Mouse (Mus musculus): ENCODE data around the gene Stub1. TPM values are rescaled to one million over a fixed set of nuclear protein-coding genes. Genes with fewer than 3 reads are reported as not detected.

Gene Stub1
- 301 and 335 TPM in 2 replicates for polyA plus RNA-seq (2015; fragmentation: Nextera tagmentation; extraction: Ambion mirVana)

DNA sequence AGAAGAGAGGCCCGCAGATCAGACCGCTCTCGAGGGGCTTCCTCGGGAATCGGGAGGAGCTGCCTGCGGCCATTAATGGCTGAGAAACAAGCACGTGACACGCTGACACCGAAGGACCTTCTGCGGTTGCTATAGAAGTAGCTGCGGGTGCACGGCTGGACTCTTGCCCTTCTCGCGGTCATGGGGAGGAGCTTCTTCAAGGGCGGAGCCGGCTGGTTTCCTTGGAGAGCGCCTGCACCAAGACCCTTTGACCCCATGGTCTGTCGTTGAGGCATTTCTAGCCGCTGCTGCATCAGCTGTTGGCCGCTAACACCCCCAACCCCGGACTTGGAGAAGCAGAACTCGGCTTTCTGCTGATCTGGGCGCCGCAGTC lies at the start of gene Stub1:
Stub1 (minus strand) TSS at position 114 of the 373 bp plus-strand sequence.
- Histone ChIP-seq H3K36me3 (ENCODE audit: control insufficient read depth, insufficient read depth) (peaks cover 14% of the 10 kb centered on the region), H3K27me3 (replicated peaks; ENCODE audit: control insufficient read depth, insufficient read depth, low read length) (no peaks in the 10 kb centered on the region), H3K4me3 (replicated peaks; ENCODE audit: low read length) (peak within 1 kb of the TSS; percentile 94), H3K4me2 (ENCODE audit: low read length) (peak within 1 kb of the TSS; percentile 88), H3K27ac (ENCODE audit: low read length) (peak within 1 kb of the TSS; percentile 94), H3K9me3 (ENCODE audit: control insufficient read depth, low read length) (no peaks in the 10 kb centered on the region), H3K4me1 (replicated peaks; ENCODE audit: control insufficient read depth, insufficient read depth, low read length) (peaks cover 77% of the 10 kb centered on the region), H3K9ac (replicated peaks; ENCODE audit: low read depth, low read length) (peak within 1 kb of the TSS; percentile 86)
- ATAC-seq = peak; percentile 31; the same call in 1 of the 2 replicates
- under 1% methylated on average over 24 of the region's 24 CpGs for WGBS

DNA sequence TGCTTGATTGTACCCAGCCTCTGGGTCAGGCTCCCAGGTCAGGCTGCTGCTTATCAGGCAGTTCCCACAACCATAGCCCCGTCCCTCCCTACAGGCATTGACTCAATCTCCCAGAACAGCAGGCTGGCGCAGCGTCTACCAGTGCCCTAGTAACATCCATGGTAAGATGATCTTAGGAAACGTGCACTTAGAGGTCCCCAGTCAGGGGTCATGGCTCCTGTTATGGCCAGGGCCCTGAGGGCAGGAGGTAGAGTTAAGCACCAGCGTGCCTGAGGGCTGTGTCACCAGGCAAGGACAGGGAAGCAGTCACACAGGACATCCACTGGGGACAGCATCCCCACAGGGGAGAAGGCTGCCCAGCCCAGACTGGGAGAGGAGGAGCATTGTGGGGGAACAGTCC lies 49.1 kb upstream of the Stub1 start:
- ATAC-seq = no peak
- Histone ChIP-seq H3K4me1 (replicated peaks; ENCODE audit: control insufficient read depth, insufficient read depth, low read length) (no peaks in the 10 kb centered on the region; the same call in 1 of the 2 replicates), H3K9me3 (ENCODE audit: control insufficient read depth, low read length) (no peaks in the 10 kb centered on the region), H3K27me3 (replicated peaks; ENCODE audit: control insufficient read depth, insufficient read depth, low read length) (no peaks in the 10 kb centered on the region), H3K36me3 (ENCODE audit: control insufficient read depth, insufficient read depth) (peaks cover 7% of the 10 kb centered on the region; the same call in 1 of the 2 replicates), H3K9ac (replicated peaks; ENCODE audit: low read depth, low read length) (no peak overlapping the region), H3K27ac (ENCODE audit: low read length) (no peak overlapping the region), H3K4me3 (replicated peaks; ENCODE audit: low read length) (no peak overlapping the region), H3K4me2 (ENCODE audit: low read length) (no peak overlapping the region)
- WGBS = 59% methylated on average over 5 of the region's 5 CpGs

DNA sequence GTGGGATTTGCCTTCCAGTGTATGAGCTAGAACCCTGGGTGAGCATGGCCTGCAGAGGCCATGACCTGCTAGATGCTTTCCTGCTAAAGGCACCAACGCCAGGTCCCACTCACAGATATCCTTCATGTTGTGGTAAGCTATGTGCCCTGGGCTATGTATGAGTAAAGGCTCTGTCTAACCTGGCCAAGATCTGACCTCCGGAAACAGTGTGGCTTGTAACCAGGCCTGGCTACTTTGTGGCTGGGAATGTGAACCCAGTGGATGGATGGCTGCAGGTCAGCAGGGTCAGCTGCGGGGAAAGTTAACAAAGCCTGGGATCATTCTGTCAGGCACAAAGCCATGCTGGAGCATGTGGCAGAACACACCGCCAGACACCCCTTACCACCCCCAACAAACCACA lies 48.5 kb upstream of the Stub1 start:
- no peak for ATAC-seq
- no peak overlapping the region for H3K27ac ChIP-seq (ENCODE audit: low read length)
- H3K4me3 ChIP-seq (replicated peaks; ENCODE audit: low read length) = no peak overlapping the region

DNA sequence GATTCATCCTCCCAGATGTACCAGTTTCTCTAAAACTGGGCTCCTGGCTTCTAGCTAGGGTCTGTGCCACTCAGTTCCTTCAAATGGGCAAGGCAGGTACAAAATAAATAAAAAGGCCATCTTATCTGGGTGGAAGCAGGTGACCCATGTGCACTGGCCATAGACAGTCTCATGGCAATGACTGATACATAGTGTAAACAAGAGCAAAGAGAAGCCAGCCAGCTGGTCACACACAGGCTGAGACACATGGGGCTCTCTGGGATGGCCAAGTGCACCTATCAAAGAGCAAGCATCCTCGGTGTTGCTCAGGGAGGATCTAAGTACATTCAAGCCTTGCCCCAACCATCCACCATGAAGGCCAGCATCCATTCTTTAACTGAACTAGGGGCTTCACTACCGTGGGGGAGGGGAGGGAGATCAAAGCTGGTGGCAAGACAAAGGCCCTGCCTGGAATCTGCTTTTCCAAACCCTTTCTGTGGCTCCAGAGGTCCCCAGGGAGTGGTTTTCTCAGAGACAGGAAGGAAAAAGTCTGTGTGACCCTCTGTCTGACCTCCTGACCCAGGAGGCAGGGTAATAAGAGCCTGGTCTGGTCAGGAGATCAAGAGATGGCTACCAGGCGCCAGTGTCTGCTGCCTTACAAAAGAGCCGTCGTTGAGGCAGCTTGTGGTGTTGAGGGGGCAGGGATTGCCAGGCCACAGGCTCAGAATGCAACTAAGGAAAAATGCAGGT lies 47.9 kb upstream of the Stub1 start:
- no peak overlapping the region for H3K4me2 ChIP-seq (ENCODE audit: low read length)
- no peak for ATAC-seq
- H3K4me1 ChIP-seq (replicated peaks; ENCODE audit: control insufficient read depth, insufficient read depth, low read length) = peaks cover 11% of the 10 kb centered on the region
- no peak overlapping the region; the same call in 1 of the 2 replicates for H3K27ac ChIP-seq (ENCODE audit: low read length)
- H3K9me3 ChIP-seq (ENCODE audit: control insufficient read depth, low read length) = no peaks in the 10 kb centered on the region
- peak overlapping the region; percentile 27; the same call in 1 of the 2 replicates for H3K9ac ChIP-seq (replicated peaks; ENCODE audit: low read depth, low read length)
- no peaks in the 10 kb centered on the region for H3K27me3 ChIP-seq (replicated peaks; ENCODE audit: control insufficient read depth, insufficient read depth, low read length)
- H3K36me3 ChIP-seq (ENCODE audit: control insufficient read depth, insufficient read depth) = peaks cover 7% of the 10 kb centered on the region; the same call in 1 of the 2 replicates
- no peak overlapping the region for H3K4me3 ChIP-seq (replicated peaks; ENCODE audit: low read length)
- 9% methylated on average over 5 of the region's 5 CpGs for WGBS

More for the DNA sequence above, 48.5 kb upstream of the Stub1 start:
- no peak overlapping the region for H3K4me2 ChIP-seq (ENCODE audit: low read length)
- H3K4me1 ChIP-seq (replicated peaks; ENCODE audit: control insufficient read depth, insufficient read depth, low read length) = peaks cover 5% of the 10 kb centered on the region
- no peak overlapping the region for H3K9ac ChIP-seq (replicated peaks; ENCODE audit: low read depth, low read length)
- WGBS = 37% methylated on average over 4 of the region's 4 CpGs
- H3K36me3 ChIP-seq (ENCODE audit: control insufficient read depth, insufficient read depth) = peaks cover 7% of the 10 kb centered on the region; the same call in 1 of the 2 replicates
- no peaks in the 10 kb centered on the region for H3K27me3 ChIP-seq (replicated peaks; ENCODE audit: control insufficient read depth, insufficient read depth, low read length)
- no peaks in the 10 kb centered on the region for H3K9me3 ChIP-seq (ENCODE audit: control insufficient read depth, low read length)

DNA sequence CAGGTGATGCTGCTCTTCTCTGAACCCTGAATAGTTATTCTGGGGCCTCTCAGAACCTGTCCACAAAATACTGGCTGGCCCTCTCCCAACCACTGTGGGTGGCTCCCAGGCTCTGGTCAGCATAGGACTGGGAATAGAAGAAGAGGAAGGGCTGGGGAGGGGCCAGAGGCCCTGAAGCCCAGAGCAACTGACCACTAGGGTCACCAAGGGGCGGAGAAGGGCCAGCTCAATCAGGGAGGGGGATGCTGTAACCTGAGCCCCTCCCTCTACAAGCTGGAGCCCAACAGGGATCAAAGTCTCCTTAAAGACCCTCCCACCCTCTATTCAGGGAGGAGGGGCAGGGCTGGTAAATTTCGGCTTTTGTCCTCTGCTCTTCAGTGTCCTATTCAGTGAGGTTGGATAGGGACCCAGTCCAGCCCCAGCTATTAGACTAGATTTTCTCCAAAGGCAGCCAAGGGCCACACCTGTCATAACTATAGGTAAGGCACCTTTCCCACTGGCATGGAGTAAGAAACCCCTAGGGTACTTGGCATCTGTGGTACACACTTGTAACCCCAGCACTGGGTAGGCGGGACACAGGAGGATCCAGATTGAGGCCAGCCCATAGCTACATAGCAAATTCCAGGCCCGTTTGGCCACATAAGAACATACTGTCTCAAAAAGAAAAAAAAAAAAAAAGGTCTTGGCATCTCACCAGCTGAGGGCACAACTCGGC lies 47.1 kb upstream of the Stub1 start, which contains the start of gene Wfikkn1:
Wfikkn1 (minus strand) TSS at position 663 of the 715 bp plus-strand sequence.
- Histone ChIP-seq H3K9ac (replicated peaks; ENCODE audit: low read depth, low read length) (peak within 1 kb of the TSS; percentile 27; the same call in 1 of the 2 replicates), H3K4me1 (replicated peaks; ENCODE audit: control insufficient read depth, insufficient read depth, low read length) (peaks cover 14% of the 10 kb centered on the region), H3K36me3 (ENCODE audit: control insufficient read depth, insufficient read depth) (peaks cover 7% of the 10 kb centered on the region; the same call in 1 of the 2 replicates), H3K9me3 (ENCODE audit: control insufficient read depth, low read length) (no peaks in the 10 kb centered on the region), H3K27me3 (replicated peaks; ENCODE audit: control insufficient read depth, insufficient read depth, low read length) (no peaks in the 10 kb centered on the region), H3K4me3 (replicated peaks; ENCODE audit: low read length) (no peak within 1 kb of the TSS), H3K4me2 (ENCODE audit: low read length) (no peak within 1 kb of the TSS), H3K27ac (ENCODE audit: low read length) (no peak within 1 kb of the TSS; the same call in 1 of the 2 replicates)
- whole genome bisulfite sequencing = 25% methylated on average over 5 of the region's 5 CpGs
- no peak for ATAC-seq

DNA sequence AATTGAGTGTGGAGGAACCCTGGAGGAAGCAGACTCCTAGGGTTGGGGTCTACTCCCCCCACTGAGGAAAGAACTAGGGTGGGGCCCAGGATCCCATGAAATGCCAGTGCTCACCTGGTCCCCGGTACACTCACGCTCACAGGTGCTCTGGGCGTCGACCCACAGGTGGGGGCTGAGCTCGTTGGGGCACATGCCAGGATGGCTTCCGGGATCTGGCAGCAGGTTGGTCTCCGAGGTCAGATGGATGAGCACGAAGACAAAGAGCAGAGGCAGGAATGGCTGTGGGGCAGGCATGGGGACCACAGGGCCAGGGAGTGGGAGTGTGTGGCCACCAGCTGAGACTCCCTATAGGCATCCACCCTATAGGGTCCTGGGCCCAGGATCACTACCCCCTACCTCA lies 46.5 kb upstream of the Stub1 start:
- 73% methylated on average over 8 of the region's 8 CpGs for WGBS

DNA sequence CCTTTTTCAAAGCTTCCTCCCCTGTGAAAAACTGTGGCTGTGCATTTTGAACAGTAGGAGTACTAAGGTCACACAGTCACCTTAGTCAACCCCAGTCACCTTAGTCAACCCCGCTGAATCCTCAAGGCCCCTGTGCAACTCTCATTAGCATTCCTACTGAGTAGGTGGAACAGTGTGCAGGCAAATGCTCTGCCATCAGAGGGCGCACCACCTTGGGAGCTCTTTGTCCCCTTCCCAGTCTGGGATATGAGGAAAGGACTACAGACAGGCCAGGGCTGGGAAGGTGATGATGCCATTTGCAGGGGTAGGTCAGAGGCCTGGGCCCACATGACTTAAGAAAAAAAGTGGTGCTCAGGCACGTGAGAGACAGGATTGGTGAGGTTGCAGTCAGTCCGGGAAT lies 46.1 kb upstream of the Stub1 start:
- Histone ChIP-seq H3K4me3 (replicated peaks; ENCODE audit: low read length) (no peak overlapping the region), H3K27me3 (replicated peaks; ENCODE audit: control insufficient read depth, insufficient read depth, low read length) (no peaks in the 10 kb centered on the region), H3K4me1 (replicated peaks; ENCODE audit: control insufficient read depth, insufficient read depth, low read length) (peaks cover 16% of the 10 kb centered on the region), H3K4me2 (ENCODE audit: low read length) (no peak overlapping the region), H3K36me3 (ENCODE audit: control insufficient read depth, insufficient read depth) (peaks cover 7% of the 10 kb centered on the region; the same call in 1 of the 2 replicates), H3K9ac (replicated peaks; ENCODE audit: low read depth, low read length) (no peak overlapping the region), H3K9me3 (ENCODE audit: control insufficient read depth, low read length) (no peaks in the 10 kb centered on the region), H3K27ac (ENCODE audit: low read length) (no peak overlapping the region)
- 49% methylated on average over 4 of the region's 4 CpGs for WGBS
- no peak for ATAC-seq

More for the DNA sequence above, 46.5 kb upstream of the Stub1 start:
- Histone ChIP-seq H3K4me3 (replicated peaks; ENCODE audit: low read length) (no peak overlapping the region), H3K36me3 (ENCODE audit: control insufficient read depth, insufficient read depth) (peaks cover 7% of the 10 kb centered on the region; the same call in 1 of the 2 replicates), H3K9ac (replicated peaks; ENCODE audit: low read depth, low read length) (no peak overlapping the region), H3K27ac (ENCODE audit: low read length) (no peak overlapping the region), H3K4me2 (ENCODE audit: low read length) (no peak overlapping the region), H3K4me1 (replicated peaks; ENCODE audit: control insufficient read depth, insufficient read depth, low read length) (peaks cover 14% of the 10 kb centered on the region), H3K9me3 (ENCODE audit: control insufficient read depth, low read length) (no peaks in the 10 kb centered on the region), H3K27me3 (replicated peaks; ENCODE audit: control insufficient read depth, insufficient read depth, low read length) (no peaks in the 10 kb centered on the region)
- no peak for ATAC-seq

DNA sequence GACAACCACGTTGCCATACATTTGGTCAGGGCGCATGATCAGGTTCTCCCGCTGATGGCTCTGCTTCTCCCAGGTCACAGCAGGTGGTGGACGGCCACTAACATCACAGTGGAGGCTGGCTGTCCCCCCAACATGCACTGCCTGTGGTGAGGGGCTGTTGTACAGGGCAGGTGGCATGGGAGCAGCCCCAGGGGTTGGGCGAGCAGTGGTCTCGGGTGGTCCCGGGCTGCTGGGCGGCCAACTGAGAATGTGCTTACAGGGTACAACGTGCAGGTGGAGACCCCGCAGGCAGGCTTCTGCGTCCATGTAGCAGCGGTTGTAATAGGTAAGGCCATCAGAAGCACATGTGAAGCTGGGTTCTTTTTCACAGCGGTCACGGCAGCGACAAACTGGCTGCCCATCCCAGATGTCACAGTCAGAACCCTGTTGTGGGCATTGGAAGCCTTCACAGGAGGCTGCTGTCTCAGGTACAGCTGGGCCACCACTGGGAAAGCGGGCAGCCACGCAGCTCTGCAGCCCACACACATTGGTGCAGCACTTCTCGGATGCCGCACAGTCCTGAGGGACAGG lies 45.5 kb upstream of the Stub1 start:
- H3K27me3 ChIP-seq (replicated peaks; ENCODE audit: control insufficient read depth, insufficient read depth, low read length) = no peaks in the 10 kb centered on the region
- no peak for ATAC-seq
- 92% methylated on average over 19 of the region's 19 CpGs for WGBS
- H3K4me2 ChIP-seq (ENCODE audit: low read length) = no peak overlapping the region
- peaks cover 7% of the 10 kb centered on the region; the same call in 1 of the 2 replicates for H3K36me3 ChIP-seq (ENCODE audit: control insufficient read depth, insufficient read depth)
- H3K9me3 ChIP-seq (ENCODE audit: control insufficient read depth, low read length) = no peaks in the 10 kb centered on the region
- no peak overlapping the region for H3K9ac ChIP-seq (replicated peaks; ENCODE audit: low read depth, low read length)
- H3K4me1 ChIP-seq (replicated peaks; ENCODE audit: control insufficient read depth, insufficient read depth, low read length) = peaks cover 22% of the 10 kb centered on the region
- H3K4me3 ChIP-seq (replicated peaks; ENCODE audit: low read length) = no peak overlapping the region
- no peak overlapping the region for H3K27ac ChIP-seq (ENCODE audit: low read length)
